Mouse (Mus musculus): ENCODE measurements at regions not wholly inside any gene's neighbourhood (a gene's known extent, or its start where the extent isn't known, plus 50 kb on each side); places are given as distances from the start of the nearest gene placed in this dataset.

GRCm38 (mm10) chr7:124455659-124456058, 473.0 kb downstream of the Hs3st4 start:
- no peak for ATAC-seq (ENCODE audit: low TSS enrichment)

- no peak for ATAC-seq (ENCODE audit: low TSS enrichment)
Observed at GRCm38 (mm10) chr7:124487326-124487725, 504.7 kb downstream of the Hs3st4 start.

GRCm38 (mm10) chr7:124491109-124491793, 508.6 kb downstream of the Hs3st4 start:
- no peak for ATAC-seq (ENCODE audit: low TSS enrichment)

- ATAC-seq (ENCODE audit: low TSS enrichment): no peak
Observed at GRCm38 (mm10) chr7:124491851-124492390, 509.3 kb downstream of the Hs3st4 start.

GRCm38 (mm10) chr7:124500636-124501035, 518.0 kb downstream of the Hs3st4 start:
- no peak for ATAC-seq (ENCODE audit: low TSS enrichment)

- no peak for ATAC-seq (ENCODE audit: low TSS enrichment)
Observed at GRCm38 (mm10) chr7:124502760-124503159, 520.1 kb downstream of the Hs3st4 start.

GRCm38 (mm10) chr7:124549038-124549437, 566.4 kb downstream of the Hs3st4 start:
- ATAC-seq (ENCODE audit: low TSS enrichment): no peak

GRCm38 (mm10) chr7:124557213-124557612, 574.5 kb downstream of the Hs3st4 start:
- no peak for ATAC-seq (ENCODE audit: low TSS enrichment)

- ATAC-seq (ENCODE audit: low TSS enrichment): no peak
Observed at GRCm38 (mm10) chr7:124570804-124571203, 588.1 kb downstream of the Hs3st4 start.

- no peak for ATAC-seq (ENCODE audit: low TSS enrichment)
Observed at GRCm38 (mm10) chr7:124573666-124574065, 591.0 kb downstream of the Hs3st4 start.

- no peak for ATAC-seq (ENCODE audit: low TSS enrichment)
Observed at GRCm38 (mm10) chr7:124581342-124581741, 598.7 kb downstream of the Hs3st4 start.

GRCm38 (mm10) chr7:124585296-124585695, 602.6 kb downstream of the Hs3st4 start:
- ATAC-seq (ENCODE audit: low TSS enrichment): no peak

GRCm38 (mm10) chr7:124591369-124591768, 608.7 kb downstream of the Hs3st4 start:
- ATAC-seq (ENCODE audit: low TSS enrichment): no peak

- ATAC-seq (ENCODE audit: low TSS enrichment): no peak
Observed at GRCm38 (mm10) chr7:124593462-124593861, 610.8 kb downstream of the Hs3st4 start.

- no peak for ATAC-seq (ENCODE audit: low TSS enrichment)
Observed at GRCm38 (mm10) chr7:124600767-124601166, 618.1 kb downstream of the Hs3st4 start.

GRCm38 (mm10) chr7:124604581-124604980, 621.9 kb downstream of the Hs3st4 start:
- ATAC-seq (ENCODE audit: low TSS enrichment): no peak

GRCm38 (mm10) chr7:124605978-124606377, 623.3 kb downstream of the Hs3st4 start:
- no peak for ATAC-seq (ENCODE audit: low TSS enrichment)

GRCm38 (mm10) chr7:124607061-124607460, 624.4 kb downstream of the Hs3st4 start:
- no peak for ATAC-seq (ENCODE audit: low TSS enrichment)

- ATAC-seq (ENCODE audit: low TSS enrichment): no peak
Observed at GRCm38 (mm10) chr7:124610437-124610836, 627.8 kb downstream of the Hs3st4 start.

- no peak for ATAC-seq (ENCODE audit: low TSS enrichment)
Observed at GRCm38 (mm10) chr7:124647131-124647530, 664.5 kb downstream of the Hs3st4 start.

- ATAC-seq (ENCODE audit: low TSS enrichment): no peak
Observed at GRCm38 (mm10) chr7:124667180-124667968, 684.7 kb downstream of the Hs3st4 start.

- ATAC-seq (ENCODE audit: low TSS enrichment): no peak
Observed at GRCm38 (mm10) chr7:124668058-124668457, 685.4 kb downstream of the Hs3st4 start.

GRCm38 (mm10) chr7:124670477-124670876, 687.8 kb downstream of the Hs3st4 start:
- ATAC-seq (ENCODE audit: low TSS enrichment): no peak

Measured in frontal cortex, adult (tissue).